Mouse (Mus musculus) liver, adult 2 months (tissue): Measurements from ENCODE around the gene Akap12.

ENCODE experiments used
- CTCF ChIP-seq: fragments of 200-500 bp; IDR thresholded peaks from 2 replicates; pipeline ENCODE4 v1.5.1; 2011; ENCODE audit warnings: low read depth, low read length, control low read depth
- POLR2A ChIP-seq: fragments of 200-500 bp; IDR thresholded peaks from 2 replicates; pipeline ENCODE4 v1.6.1; 2011; ENCODE audit warnings: low read length, control low read depth; ENCODE audit not compliant: insufficient read depth; ENCODE audit errors: extremely low read depth

DNA sequence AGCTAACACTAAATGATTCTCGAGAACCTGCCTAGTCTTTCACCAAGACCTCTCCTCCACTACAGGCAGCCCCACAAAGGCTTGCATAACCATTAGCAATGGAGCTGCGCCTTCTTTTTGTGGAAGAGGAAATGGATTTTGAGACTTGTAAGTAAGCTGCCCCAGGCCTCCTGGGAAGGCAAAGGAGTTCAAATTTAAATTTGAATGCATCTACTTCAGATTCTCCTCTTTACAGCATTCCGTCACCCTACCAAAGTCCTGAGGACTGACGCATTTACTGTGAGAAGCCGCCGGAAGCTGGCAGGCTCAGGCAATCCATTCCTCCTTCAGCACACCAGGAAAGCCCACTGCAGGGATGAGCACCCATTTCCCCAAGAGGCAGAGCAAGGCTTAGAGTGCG lies 109.1 kb downstream of the Akap12 start:
- no peak for TF ChIP-seq CTCF
- no peak for TF ChIP-seq POLR2A
